Mouse (Mus musculus): ENCODE measurements around the gene Rab11fip3.

GRCm38 (mm10) chr17:25992274-25992673 lies 77.1 kb downstream of the Rab11fip3 start:
- no peak for TF ChIP-seq GATA1 (IDR thresholded peaks at IDR 0.05; ENCODE audit: borderline replicate concordance, low read length)
- TF ChIP-seq FLI1 (IDR thresholded peaks at IDR 0.05; ENCODE audit: low read length), result no peak
